Mouse (Mus musculus): ENCODE data around the gene Aurkb. TPM values are rescaled to one million over a fixed set of nuclear protein-coding genes. Genes with fewer than 3 reads are reported as not detected.
A peak's percentile ranks its signal among the peaks of the same experiment; 100 is the strongest.

Aurkb gene
- total RNA-seq, 4 experiments from 2014 or later = 0.53 to 0.80 (median 0.62) TPM

DNA sequence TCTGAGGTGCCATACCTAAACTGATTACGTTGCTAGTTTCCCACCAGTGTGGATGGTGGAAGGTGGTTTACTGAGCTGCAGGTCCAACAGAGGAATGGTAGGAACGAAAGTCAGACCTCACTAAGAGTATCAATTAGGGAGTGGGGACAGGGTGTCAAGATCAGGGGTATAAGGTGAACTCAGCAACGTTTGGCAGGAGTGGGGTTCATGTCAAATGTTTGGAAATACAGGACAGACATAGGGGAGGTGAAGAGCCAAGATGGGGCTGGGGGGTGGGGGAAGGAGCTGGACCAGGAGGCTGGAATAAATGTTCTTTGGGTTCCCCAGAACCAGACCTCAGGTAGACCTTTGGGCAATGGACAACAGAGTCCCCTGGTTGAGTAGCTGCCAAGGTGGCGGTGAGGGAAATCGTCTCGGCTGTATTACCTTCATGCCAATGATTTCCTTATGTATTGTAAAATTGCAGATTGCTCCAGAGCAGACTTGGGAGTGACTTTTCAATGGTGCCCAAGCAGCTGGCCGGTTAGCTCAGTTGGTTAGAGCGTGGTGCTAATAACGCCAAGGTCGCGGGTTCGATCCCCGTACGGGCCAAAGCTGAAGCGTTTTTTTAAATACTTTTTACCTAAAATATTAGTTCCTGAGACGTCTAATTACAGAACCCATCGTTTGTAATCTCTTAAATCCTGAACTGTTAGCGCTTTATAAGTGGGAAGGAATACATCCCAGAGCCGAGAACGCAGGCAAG, 8.8 kb upstream of the Aurkb start:
- peak; percentile 78 to 98 for DNase-seq (ENCODE audit: low spot score in 2 of 2)

DNA sequence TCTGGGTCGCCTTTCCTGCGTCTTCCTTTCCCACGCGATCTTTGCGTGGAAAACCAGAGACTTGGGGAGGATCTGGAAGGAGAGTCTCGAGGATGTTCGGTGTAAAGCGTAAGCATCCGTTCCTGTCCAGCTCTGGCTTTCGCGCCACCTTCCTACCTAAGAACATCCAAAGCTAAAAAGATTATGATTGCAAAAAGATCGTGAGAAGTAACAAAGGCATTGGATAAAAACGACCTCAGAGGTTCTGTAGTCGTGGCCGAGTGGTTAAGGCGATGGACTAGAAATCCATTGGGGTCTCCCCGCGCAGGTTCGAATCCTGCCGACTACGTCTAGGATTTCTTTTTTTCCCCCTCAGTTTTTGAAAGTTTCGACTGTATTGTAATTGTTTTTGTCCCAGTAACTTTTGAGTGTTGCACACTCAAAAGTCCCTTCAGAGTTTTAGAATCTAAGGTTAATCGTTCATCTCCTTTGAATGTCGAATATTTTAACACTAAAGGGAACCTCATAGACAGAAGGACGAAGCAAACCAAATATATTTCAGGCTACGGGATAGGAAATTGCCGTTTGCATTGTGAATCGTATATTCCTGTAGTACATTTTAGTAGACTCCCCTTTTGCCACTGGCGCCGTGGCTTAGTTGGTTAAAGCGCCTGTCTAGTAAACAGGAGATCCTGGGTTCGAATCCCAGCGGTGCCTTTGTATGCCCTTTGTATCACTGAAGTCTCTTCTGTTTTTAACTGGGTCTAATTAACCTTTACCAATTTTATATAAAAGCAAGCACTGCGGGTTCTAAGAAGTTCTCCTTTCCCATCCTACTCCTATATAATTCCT, 8.0 kb upstream of the Aurkb start:
- peak; percentile 75 to 84 for DNase-seq (ENCODE audit: low spot score in 2 of 2)

DNA sequence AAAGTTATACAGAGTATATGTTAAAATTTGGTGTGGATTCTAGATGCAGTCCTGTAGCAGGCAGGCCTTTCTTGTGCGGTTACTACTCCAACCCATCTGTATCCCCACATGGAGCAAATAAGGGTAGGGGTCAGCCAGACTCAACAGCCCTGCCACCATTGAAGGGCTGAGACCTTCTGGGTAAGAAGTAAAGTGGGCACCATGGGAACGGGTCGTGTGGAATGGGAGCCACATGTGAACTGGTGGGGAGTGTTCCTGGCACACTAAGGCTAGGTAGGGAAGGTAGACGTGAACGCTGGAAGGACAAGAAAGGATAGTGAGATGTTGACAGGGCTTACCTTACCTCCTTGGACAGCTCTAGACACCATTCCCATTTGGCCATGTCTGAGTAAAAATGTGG, 7.3 kb upstream of the Aurkb start:
- no peak for DNase-seq (ENCODE audit: low spot score in 2 of 2)

DNA sequence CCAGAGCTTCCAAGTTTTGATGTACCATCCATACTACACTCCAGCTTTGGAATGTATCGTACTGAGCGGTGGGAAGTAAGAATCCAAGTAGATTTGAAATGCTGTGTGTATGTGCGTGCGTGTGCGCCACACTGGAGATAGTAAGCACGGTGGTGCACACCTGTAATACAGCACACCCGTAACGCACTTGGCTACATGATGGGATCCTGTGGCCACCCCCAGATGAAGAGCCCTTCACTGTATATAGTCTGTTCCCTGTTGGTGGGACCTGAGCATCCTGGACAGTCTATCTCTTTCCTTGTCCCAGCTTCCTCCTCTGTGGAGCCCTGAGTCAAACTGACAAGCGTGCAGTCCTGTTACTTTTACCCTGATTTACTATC, 938 bp downstream of the Aurkb start:
- DNase-seq (ENCODE audit: low spot score in 2 of 2) = no peak

DNA sequence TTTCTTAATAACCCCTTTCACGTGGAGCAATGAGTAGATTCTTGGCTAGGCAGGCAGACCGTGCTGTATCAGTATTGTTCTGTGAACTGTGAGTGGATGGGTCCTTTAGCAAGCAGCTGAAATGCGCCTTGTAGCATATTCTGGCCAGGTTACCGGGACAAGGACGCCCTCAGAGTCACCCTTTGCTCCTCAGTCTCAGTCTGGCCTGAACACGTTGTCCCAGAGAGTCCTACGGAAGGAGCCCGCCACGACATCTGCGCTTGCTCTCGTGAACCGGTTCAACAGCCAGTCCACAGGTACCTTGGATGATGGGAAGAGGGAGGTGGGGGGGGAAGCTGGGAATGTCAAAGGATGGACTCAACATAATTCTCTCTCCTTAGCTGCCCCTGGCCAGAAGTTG, 2.1 kb downstream of the Aurkb start:
- DNase-seq (ENCODE audit: low spot score in 2 of 2) = no peak

DNA sequence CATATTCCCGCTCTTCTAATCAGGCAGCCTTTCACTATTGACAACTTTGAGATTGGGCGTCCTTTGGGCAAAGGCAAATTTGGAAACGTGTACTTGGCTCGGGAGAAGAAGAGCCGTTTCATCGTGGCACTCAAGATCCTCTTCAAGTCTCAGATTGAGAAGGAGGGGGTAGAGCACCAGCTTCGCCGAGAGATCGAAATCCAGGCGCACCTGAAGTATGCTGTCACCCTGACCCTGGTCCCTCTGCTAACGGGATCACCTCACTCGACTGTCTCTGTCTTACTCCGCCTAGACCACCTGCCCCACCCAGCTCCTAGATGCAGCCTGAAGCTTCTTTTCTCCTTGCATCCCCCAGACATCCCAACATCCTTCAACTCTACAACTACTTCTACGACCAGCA, 2.7 kb downstream of the Aurkb start:
- DNase-seq (ENCODE audit: low spot score in 2 of 2) = no peak

DNA sequence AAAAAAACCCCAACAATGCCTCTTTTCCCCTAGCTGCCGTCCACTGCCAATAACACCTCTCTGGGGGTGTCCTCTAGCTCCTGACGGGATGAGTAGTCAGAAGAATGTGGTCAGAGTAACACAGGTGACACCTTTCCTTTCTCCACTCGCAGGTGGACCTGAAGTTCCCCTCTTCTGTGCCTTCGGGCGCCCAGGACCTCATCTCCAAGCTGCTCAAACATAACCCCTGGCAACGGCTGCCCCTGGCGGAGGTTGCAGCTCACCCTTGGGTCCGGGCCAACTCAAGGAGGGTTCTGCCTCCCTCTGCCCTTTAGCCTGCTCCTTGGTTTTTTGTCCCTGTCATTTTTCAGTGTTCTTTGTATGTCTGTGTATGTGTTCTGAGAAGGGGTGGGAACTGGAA, 5.3 kb downstream of the Aurkb start:
- DNase-seq (ENCODE audit: low spot score in 2 of 2) = no peak

DNA sequence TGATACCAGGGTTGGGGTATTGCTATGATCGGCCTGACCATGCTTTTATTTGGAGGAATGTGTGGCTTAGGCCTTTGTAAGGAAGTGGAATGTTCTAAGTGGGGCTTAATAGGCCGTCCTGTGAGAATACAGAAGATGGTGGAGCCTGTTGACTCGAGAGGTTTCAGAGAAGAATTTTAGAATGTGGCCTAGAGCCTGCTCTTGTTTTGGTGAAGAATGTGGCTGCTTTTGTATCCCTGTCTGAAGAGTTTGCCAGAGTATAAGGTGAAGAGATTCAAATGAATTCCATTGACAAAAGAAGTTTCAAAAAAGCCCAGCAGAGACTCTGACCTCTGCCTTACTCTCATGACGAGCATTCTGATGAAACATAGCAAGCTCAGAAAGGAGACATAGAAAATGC, 6.3 kb downstream of the Aurkb start:
- no peak for DNase-seq (ENCODE audit: low spot score in 2 of 2)

DNA sequence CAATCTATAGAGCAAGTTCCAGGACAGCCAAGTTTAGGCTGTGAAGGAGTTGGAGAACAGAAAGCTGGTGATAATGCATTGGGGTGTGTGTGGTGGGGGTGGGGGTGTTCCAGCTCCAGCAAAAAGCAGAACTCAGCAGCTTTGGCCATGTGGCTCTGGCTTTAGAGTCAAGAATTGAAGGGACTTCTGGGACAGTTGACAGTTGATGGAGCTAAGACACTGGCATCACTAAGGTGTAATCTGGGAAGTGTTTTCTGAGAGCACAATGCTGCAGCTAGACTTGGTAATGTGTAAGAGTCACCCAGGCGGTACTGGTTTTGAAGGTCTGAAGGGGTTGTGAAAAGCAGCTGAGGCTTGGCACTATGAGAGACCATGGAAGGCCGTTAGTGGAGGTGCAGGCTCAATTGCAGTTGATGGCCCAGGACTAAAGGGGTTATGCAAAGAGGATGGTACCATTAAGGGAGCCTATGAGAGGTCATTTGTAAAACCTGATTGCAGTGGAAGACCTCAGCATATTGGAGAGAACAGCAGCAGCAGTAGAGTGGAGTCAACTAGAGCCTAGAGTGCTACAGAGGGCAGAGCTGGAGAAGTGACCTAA, 7.5 kb downstream of the Aurkb start:
- no peak for DNase-seq (ENCODE audit: low spot score in 2 of 2)

DNA sequence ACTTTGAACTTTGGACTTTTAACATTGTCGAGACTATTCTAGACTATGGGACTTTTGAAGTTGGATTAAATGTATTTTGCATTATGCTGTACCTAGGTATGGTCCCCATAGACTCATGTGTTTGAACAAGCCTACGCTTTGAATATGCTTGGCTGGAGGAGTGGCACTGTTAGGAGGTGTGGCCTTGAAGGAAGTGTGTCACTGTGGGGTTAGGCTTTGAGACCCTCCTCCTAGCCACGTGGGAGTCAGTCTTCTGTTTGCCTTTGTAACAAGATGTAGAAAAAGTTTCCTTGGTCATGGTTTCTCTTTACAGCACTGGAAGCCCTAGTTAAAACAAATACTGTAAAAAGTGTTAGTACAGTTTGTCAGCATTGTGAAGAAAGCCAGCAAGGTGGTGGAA, 8.4 kb downstream of the Aurkb start:
- no peak for DNase-seq (ENCODE audit: low spot score in 2 of 2)

DNA sequence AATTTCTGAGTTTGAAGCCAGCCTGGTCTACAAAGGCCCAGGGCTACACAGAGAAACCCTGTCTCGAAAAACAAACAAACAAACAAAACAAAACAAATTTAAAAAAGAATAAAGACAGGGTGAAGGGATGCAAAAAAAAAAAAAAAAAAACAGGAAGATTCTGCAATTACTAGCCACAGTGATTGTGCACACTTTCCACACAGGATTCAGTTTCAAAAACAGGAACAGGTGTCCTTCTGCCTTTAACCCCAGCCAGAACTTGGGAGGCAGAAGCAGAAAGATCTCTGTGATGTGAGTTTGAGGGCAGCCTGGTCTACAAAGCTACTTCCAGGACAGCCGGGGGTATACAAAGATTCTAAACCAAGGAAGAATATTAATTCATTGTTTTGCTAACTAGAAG, 12.8 kb downstream of the Aurkb start:
- no peak for DNase-seq (ENCODE audit: low spot score in 2 of 2)

DNA sequence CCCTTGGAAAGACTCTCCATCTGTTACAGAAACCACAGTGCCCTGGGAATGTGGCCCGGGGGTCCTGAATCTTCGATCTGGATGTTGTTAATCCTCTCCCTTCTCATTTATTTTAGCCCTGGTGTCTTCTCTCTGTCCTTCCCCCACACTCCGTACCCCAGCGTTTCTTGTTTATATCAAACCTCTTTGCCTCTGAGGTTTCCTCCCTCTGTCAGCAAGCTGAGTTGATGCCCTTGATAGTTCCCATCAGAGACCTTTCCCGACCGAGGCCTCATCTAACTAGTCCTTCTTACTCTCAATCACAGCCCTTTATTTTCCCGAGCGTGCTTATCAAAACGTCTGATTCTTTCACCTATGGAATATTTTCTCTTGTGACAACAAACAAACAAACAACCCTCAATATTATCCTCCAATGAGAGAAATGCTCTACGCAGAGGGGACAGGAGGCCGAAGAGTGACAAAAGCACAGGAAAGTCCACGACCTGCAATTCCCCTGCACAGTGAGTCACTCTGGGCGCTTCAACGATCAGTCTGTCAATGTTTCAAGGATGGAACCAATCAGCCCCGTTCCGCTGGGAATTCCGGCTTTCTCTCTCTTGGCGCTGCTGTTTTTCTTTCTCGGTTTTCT, 13.4 kb downstream of the Aurkb start:
- DNase-seq (ENCODE audit: low spot score in 2 of 2) = no peak

DNA sequence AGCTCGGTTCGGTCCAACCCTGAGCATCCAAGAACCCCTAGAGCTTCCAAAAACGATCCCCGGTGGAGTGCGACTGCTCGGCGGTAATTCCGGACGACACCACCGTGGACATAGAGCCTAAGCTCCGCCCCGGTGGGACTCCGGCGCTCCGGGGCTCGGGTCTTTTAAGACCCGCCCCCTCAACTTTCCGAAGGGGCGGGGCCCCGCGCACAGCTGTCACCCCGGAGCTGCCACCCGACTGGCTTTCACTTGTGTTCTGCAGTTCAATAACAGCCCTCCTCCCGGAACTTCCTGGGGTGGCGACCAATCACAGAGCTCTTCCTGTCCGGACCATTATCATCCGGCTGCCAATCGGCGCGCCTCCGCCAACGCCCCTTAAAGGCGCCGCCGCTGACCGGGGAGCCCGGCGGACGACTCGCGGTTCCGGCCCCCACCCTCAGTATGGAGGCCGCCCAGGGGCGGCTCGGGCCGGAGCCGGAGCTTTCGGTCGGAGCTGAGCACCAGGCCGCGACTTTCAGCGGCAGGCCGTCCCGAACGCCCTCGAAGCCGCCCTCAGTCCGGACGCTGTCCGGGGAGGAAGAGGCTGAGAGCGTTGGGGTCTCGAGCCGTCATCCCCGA, 14.0 kb downstream of the Aurkb start, which contains the start of gene Borcs6:
Borcs6 (plus strand) TSS at position 361 of the 618 bp plus-strand sequence.
- DNase-seq (ENCODE audit: low spot score in 2 of 2) = peak; percentile 86 to 99

DNA sequence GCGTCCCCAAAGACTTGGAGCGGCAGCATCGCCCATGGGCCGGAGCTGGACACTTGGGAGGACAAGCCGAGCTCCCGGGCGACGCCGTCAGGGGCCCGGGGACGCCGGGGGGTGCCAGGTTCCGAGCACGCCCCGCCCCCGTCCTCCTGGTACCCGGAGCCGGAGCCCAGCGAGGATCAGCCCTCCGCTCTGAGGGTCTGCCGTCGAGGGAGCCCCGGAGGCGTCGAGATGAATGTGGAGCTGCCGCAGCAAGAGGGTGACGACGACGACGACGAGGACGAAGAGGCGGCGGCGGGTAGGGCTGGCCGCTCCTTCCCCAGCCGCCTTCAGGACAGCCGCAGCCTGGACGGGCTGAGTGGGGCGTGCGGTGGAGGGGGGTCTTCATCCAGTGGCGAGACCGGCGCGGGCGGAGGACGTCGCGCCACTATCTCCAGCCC, 14.5 kb downstream of the Aurkb start:
- DNase-seq (ENCODE audit: low spot score in 2 of 2) = peak in 1 of 2 experiments; percentile 50

DNA sequence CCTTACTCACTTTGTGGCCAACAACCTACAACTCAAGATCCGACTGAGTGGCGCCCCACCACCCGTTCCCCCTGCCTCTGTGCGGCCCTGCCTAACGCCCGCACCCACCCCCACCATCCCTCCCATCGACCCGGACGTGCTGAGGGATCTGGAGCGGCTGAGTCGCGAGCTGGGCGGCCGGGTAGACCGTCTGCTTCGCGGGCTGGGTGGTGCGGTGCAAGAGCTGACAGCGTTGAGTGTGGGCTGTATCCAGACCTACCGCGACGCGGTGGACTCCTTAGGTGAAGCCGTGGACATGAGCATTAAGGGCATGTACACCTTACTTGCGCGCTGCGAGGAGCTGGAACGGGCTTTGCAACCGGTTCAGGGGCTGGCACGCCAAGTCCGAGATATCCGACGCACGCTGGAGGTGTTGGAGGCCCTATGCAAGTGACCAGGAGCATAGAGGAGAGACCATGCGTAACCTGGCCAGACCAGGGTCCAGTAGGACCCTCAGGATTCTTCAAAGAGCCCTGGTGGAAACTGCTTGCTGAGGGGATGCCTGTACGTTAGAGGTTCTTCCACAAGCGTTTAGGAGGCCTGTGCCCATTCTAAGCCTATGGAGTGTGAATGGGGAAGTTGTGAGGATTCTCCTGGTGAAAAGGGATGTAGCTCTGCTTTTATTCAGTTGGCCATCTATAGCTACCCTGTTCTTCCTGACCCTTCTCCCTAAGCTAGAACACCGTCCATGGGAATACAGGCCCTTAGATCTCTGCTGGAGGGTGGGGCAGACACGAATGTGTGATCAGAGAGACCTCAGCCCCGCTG, 15.2 kb downstream of the Aurkb start:
- DNase-seq (ENCODE audit: low spot score in 2 of 2) = peak; percentile 37 to 44

DNA sequence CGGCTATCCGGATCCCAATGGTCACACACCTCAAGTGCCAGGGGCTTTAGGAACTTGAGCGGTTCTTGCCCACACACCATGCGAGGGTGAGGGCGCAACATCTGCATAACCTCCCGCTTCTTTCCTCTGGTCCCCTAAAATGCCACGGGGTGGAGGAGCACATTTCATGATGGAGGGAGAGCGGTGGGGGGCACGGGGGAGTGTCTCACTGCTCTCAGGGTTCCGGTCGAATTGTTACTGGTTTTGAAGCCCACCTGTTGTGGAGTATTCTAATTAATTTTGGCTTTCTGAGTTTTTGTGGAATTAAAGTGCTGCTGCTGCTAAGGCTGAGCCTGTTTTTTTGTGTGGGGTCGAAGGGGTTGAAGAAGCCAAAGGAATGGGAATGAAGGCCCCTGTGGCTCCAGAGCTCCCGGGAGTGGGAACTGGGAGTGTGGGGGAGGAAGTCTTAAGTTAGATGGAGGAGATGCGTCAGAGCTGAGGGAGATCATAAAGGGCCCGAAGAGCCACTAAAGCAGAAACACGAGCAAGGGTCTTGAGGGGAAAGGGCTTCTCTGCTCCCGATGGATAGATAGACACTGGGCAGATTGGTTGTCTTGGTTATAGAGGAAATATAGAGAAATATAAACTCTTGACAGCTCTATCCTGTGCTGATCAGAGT, 15.9 kb downstream of the Aurkb start:
- DNase-seq (ENCODE audit: low spot score in 2 of 2) = no peak

DNA sequence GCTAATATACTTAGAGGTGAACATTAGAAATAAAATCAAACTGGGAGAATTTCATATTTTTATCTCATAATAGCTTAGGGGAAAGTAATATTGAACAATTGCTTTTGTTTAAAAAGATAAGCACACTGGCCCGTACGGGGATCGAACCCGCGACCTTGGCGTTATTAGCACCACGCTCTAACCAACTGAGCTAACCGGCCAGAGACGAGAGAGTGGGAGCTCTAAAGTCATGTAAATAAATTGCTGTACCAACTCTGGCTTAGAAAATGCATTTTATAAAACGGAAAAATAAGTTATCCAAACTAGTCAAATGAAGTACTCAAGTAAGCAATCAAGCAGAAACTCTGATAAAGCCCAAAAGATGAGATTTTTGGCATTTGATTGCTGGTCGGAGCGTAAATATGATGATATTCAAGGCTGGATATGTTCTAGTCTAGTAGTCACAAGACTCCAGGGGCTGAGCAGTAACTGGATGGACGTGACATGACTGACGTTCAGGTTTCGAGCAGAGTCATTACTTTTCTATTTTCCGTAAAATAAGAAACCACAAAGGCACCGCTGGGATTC, 16.8 kb downstream of the Aurkb start:
- peak; percentile 54 to 88 for DNase-seq (ENCODE audit: low spot score in 2 of 2)

DNA sequence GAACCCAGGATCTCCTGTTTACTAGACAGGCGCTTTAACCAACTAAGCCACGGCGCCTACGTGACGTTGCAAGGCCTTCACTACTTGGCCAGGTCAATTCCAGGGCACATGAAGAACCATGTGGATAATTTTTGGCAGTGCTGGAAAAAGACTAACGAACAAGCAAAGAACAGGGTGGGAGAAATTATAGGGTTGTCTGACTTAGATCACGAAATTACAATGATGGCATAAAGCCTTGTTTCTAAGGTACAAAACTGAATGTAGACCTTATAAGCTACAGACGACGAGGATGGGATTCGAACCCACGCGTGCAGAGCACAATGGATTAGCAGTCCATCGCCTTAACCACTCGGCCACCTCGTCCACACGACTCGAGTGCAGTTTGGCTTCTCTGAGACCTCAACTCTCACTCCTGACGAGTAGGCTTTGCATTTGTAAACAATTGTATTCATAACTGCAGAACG, 17.3 kb downstream of the Aurkb start:
- peak; percentile 87 to 100 for DNase-seq (ENCODE audit: low spot score in 2 of 2)

DNA sequence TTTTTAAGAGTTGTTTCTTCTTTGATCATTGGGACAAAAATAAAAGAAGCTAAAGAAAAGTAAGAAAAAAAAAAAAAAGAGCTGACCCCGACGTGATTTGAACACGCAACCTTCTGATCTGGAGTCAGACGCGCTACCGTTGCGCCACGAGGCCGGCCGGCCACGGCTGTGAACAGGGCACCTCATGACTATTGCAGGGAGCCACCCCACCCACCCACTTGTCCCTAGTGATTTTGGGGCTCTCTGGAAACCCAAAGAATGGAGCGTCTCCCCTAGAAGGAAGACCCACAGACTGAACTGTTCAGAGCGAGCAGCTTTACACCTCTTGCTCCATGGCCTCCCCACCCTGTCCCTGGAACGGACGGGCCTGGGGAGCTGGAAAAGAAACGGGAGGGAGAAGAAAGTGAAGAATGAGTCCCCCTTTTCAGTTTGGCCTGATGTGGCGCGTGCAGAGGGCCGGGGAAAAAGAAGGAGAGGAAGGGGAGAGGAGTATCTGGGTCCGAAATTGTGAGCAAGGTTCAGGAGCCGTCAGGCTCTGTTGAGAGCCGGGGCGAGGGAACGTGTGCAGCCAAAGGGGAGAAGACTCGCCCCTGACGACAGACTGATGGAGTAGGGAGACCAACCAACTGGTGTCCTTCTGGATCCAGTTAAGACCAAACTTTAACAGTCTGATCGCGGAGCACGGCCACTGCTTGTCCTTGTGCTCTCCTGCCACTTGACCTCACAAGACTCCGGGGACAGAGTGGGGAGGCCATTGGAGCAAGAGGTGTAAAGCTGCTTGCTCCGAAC, 18.2 kb downstream of the Aurkb start:
- DNase-seq (ENCODE audit: low spot score in 2 of 2) = peak in 1 of 2 experiments; percentile 73
